Mouse (Mus musculus) layer of hippocampus, postnatal 14 days (tissue): ENCODE data around the gene Hist1h4m. TPM values are rescaled to one million over a fixed set of nuclear protein-coding genes. Genes with fewer than 3 reads are reported as not detected.
"Not testable (repeated sequence)": the region's sequence is repeated elsewhere in the genome, so short reads cannot be mapped to it uniquely, and the experiment has no call there.

Experiments
- DNase-seq, 2 experiments: peaks; one replicate each; pipeline ENCODE4 v3.0.0; 2021 to 2022; ENCODE audit warnings: low spot score in 2 of 2, mixed read lengths in 1 of 2
- long read RNA-seq, 2 experiments: library from polyadenylated mRNA; stranded (forward); transcript quantifications; one replicate each; pipeline ENCODE4 v2.0.0; 2021
- total RNA-seq, 2 experiments: library from RNA; stranded (reverse); gene quantifications; 2 replicates each; pipeline ENCODE4 v1.2.3; 2021

The Hist1h4m gene
- 100 to 1,000 TPM; 159 to 222 TPM for total RNA-seq
- long read RNA-seq, experiment 1, result 0 reads
- long read RNA-seq, experiment 2, result 0 reads

DNA sequence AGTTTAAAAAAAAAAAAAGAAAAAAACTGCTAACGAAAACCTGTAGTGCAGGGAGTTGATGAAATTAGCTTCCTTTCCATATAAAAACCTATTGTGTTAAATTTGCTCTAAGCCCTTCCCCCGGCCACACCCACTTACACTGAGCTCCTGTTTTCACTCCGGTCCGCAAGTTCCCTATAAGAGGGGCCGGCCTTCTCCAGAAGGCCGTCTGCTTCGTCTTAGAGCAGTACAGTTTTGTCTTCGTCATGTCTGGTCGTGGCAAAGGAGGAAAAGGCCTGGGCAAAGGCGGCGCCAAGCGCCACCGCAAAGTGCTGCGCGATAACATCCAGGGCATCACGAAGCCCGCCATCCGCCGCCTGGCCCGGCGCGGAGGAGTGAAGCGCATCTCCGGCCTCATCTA lies at the start of gene Hist1h4m:
Gene Hist1h4m (plus strand): TSS at position 208 of the 400 bp plus-strand sequence.
- DNase-seq, result peak; percentile 28 to 49

DNA sequence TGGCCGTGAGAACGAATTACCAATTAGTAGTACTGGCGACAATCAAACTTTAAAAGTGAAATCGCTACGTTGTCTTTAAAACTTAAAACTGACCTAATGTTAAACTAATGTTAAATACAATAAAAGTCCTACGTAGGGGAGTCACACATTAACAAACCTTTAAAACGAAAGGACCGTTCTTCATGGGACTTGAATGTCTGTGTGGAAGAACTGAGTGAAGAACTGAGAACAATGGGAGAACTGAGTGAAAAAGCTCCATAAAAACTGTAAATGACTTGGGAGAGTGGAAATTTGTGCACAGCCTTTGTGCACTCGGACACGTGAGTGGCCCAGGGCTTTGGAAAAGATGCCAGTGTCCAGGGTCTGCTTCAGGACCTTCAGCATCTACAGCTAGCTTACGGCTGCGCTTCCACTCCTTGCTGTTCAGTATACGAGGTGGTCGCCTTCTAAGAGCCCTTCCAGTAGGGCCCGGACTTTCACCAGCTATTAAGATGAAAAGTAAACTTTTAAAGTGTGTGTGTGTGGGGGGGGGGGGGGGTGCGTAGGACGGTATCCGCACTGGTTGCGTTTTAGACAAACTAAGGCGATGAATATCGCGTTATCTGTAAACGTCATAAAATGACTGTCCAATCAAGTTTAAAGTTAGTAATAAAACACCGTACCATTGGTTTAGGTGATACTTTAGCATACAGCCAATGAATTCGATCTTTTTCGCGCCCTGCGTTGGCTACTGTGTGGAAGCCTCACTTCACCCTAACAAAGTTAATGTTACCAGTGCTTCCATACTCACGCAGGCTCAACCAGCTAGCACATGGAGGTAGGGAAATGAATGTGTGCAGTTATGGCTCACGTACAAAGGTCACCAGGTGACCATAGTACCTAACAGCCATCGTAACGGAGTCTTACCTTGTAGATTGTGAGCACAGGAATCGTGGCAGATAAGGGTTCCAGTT lies 32.5 kb upstream of the Hist1h4m start:
- peak; percentile 45 to 89 for DNase-seq

GRCm38 (mm10) chr13:21779767-21780731 lies 31.5 kb upstream of the Hist1h4m start, which contains the start of gene Hist1h1b:
Gene Hist1h1b (minus strand): TSS chr13:21780625.
- DNase-seq, result peak in 1 of 2 experiments; percentile 15

GRCm38 (mm10) chr13:21781021-21781555 lies 30.5 kb upstream of the Hist1h4m start:
- no peak for DNase-seq

- no peak for DNase-seq
These were observed 29.9 kb upstream of the Hist1h4m start for GRCm38 (mm10) chr13:21781639-21782038.

- peak in 1 of 2 experiments; percentile 34 for DNase-seq
These were observed 28.9 kb upstream of the Hist1h4m start for GRCm38 (mm10) chr13:21782361-21783254.

GRCm38 (mm10) chr13:21783255-21783617 lies 28.3 kb upstream of the Hist1h4m start, which contains the start of gene Hist1h3i:
Gene Hist1h3i (minus strand): TSS chr13:21783370.
- DNase-seq, result peak; percentile 62 to 91

GRCm38 (mm10) chr13:21783734-21784161 lies 27.8 kb upstream of the Hist1h4m start:
- peak in 1 of 2 experiments; percentile 28 for DNase-seq

DNA sequence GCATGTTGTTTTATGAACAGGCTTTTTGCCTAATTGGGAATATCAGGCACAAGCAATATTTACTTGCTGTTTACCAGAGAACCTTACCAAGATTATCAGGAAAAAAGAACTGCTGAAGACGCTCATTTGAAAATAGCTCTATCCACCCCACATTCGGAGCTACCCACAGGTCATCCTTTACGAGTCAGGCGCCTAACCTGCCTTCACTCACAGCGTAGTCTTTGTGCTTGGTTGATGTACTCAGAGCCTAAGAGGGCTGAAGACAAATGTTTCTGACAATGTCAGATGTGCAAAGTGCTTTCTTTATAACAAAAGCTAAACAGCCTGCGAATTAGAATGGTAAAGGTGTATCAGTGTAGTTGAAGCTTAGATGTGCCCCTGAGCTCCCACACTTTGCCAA lies 27.2 kb upstream of the Hist1h4m start:
- DNase-seq, result no peak

DNA sequence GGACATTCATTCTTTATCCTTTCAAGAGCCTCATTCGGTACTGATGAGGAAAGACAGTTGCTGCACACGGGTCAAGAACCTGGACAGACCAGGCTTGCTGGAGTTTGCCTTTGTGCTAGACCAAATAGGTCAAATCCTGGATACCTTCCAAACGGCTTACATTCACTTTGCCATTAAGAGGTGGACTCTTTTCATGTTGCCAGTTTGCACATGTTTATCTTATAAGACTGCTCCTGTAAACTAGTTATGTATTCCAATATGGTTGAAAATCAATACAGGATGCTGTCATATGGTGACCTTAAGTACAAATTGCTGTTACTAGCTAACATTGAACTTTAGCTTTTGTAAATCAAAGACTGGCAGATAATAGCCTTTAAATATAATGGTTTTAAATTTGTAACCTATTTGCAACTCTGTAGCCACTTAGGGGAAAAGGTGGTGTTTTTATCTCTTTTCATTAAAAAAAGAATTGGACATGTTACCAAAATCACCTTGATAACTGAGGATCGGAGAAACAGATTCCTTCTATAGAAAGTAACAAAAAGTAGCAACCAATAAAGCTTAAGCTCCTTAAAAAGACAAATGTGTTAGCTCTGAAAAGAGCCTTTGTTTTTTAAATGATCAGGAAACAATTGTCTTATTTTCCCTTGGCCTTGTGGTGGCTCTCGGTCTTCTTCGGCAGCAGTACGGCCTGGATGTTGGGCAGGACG lies 25.2 kb upstream of the Hist1h4m start:
- DNase-seq, result no peak

DNA sequence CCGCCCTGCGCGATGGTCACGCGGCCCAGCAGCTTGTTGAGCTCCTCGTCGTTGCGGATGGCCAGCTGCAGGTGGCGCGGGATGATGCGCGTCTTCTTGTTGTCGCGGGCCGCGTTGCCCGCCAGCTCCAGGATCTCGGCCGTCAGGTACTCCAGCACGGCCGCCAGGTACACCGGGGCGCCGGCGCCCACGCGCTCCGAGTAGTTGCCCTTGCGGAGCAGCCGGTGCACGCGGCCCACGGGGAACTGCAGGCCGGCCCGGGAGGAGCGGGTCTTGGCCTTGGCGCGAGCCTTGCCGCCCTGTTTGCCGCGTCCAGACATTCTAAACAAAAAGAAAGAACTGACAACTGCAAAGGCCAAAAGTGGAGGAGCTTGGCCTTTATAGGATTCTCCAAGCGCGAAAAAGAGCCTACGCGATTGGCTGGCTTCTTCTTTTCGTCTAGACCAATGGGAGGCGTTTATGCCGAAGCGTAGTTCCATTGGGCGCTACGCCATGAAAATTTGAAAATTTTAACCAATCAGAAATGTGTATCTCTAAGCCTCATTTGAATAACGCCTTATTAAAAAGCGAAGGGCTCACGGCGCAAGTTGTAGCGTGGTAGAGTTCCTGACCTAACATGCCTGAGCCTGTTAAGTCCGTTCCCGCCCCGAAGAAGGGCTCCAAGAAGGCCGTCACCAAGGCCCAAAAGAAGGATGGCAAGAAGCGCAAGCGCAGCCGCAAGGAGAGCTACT lies 24.5 kb upstream of the Hist1h4m start, which contains the start of the genes Hist1h2an and Hist1h2bp:
Gene Hist1h2an (minus strand): TSS at position 320 of the 731 bp plus-strand sequence.
Gene Hist1h2bp (plus strand): TSS at position 563 of the 731 bp plus-strand sequence.
- DNase-seq, result peak; percentile 86 to 99

DNA sequence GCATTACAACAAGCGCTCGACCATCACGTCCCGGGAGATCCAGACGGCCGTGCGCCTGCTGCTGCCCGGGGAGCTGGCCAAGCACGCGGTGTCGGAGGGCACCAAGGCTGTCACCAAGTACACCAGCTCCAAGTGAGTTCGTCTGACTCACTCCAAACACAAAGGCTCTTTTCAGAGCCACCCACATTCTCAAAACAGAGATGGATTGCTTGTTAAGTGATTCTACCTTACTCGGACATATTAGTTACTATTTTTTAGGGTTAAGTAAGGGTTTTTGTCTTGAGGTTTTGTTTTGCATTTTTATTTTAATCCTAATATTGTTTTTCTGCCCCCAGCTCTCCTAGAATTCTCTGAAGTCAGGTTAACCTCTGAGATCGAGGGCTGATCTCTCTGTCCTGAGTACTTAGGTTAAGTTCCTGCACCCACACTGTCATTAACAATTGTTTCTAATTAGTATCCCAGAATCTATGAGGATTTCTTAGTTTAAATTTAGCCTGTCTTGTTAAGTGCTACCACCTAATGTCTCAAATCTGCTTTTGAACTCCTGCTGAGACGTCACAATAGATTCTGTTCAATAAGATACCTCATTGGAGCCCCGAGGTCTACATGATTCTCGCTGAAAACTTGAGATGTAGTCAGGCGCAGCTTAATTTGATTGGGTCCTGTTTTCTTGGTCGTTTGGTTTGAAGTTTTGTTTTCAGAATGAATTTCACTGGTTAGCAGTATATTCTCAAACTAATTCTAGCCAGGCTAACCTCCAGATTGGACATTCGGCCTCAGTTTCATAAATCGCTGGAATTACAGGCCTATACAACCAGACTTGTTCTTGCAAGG lies 23.6 kb upstream of the Hist1h4m start:
- no peak for DNase-seq

- no peak for DNase-seq
These were observed 21.6 kb upstream of the Hist1h4m start for GRCm38 (mm10) chr13:21789925-21790324.

DNA sequence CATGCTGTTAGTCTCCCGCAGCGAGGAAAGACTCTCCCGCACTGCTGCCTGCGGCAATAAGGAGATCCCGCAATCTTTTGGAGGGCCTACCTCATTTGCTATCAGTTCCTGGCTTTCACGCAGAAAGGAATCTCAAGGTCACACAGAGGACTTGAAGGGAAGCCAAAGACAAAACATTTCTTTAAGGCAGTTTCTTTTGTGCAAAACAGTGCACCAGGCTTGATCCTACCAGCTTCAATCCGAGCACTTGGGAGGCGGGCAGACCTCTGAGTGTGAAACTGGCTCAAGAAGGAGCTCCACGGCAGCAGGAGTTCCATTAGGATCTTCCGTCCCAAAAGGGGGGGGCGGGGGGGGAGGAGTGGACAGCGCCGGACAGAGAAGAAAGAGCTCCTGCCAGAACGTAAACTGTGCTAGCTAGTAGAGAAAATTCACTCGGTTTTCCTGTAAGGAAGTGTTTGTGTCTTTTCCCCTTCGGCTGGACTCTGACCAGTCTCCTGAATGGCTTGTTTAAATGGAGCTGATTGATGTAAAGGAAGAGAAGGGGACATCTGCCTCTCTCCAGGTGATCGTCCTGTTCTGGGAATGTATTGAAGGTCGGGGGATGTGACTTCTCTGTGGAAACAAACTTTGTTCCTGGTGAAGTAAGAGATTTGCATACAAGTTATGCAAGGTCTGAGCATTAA lies 20.8 kb upstream of the Hist1h4m start:
- DNase-seq, result no peak

GRCm38 (mm10) chr13:21795584-21795983 lies 16.0 kb upstream of the Hist1h4m start:
- DNase-seq, result no peak

DNA sequence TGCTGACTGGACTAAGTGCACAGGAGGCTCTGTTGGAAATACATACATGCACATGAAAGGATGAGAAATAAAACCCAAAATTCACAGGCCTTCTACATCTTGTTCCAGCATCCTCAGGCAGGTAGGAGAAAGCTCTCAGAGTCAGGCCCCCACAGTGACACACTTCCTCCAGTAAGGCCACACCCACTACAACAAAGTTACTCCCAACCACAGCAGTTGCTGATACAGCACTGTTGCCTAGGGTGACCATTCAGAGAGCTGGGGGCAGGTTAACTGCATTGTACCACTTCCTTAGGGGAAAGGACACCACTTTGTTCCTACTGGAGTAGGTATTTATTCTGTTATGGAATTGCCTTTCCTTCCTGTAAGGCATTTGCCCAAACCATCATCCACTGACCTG lies 14.4 kb upstream of the Hist1h4m start:
- not testable (repeated sequence) for DNase-seq

DNA sequence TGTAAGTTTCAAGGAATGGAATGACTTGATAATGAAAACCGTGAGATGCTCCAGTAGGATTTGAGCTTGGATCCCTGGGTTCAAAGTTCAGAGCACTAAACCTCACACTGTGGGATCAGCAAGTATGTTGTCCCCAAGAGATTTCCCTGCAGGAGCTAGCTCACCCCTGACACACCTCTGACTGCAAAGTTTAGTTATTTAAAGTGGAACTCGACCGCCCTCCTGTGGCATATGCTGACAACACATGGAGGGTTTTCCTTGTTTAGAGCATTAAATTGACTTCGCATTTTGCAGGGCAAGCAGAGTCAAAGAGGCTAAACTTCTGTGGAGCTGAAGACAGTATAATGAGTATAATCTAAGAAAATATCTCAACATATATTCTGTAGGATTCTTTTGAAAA lies 8.5 kb upstream of the Hist1h4m start:
- not testable (repeated sequence) for DNase-seq
